Mouse (Mus musculus) c-Kit-positive CD71-negative TER-119-negative erythroid progenitor cells, embryonic 14.5 days (primary cell): ENCODE results near the gene Ap3m1.
A peak's percentile ranks its signal among the peaks of the same experiment; 100 is the strongest.

Experiments used
- DNase-seq: peaks from one replicate; pipeline ENCODE4 v3.0.0-alpha.2; 2013; ENCODE audit warnings: low read depth

Gene Ap3m1

DNA sequence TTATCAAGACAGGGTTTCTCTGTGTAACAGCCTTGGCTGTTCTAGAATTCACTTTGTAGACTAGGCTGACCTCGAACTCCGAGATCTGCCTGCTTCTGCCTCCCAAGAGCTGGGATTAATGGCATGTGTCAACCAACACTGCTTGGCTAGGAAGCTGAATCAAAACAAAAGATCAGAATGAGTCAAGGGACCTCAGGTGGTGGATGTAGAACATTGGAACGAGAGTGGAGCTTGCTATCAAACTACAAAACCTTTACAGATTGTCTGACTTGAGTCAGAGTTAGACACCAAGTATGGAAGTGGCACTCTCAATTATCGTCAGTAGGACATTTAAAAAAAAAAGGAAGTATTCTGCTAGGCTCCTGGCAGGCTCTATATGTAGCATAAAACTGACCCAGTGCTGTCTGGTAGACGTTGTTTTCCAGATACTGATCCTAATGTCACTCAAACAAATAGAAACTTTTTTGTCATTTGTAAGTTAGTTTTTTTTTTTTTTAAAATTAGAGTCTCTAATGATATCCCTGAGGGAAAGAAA, 38.4 kb downstream of the Ap3m1 start:
- DNase-seq = no peak

DNA sequence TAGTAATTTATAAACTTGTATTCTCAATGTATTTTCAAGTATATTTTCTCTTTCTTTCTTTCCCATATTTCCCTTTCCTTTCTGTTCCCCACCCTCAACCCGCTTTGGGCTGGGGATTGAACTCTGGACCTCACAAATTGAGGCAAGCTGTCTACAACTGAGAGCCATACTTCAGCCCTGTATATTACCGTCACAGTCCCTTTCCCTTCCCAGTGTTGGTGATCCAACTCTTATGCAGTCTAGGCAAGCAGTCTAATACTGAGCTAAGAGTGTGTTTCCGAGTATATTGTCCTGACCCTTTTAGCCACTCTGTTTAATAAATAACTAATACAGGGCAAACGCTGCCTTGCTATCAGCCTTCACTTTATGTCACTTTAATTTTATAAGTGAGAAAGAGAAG, 52.7 kb downstream of the Ap3m1 start:
- DNase-seq = no peak

- DNase-seq = no peak
These were observed 54.8 kb downstream of the Ap3m1 start for GRCm38 (mm10) chr14:20997548-20997947.

DNA sequence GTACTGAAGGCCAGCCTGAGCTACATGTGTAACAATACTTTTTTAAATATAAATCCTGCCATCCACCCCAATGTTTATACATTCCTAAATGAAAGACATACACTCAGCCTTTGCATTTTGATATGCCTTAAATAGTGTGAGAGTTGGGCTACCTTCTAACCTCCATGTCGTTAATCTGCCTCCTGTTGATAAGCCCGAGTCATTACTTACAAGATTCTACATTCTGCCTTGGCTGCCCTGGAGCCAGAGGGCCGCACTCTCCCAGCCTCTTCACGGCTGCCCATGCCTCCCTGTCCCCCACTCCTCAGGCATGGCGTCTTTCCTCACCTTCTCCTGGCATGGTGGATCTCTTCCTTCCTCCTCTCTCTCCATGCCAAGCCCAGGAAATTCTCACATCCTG, 55.9 kb downstream of the Ap3m1 start:
- no peak for DNase-seq

DNA sequence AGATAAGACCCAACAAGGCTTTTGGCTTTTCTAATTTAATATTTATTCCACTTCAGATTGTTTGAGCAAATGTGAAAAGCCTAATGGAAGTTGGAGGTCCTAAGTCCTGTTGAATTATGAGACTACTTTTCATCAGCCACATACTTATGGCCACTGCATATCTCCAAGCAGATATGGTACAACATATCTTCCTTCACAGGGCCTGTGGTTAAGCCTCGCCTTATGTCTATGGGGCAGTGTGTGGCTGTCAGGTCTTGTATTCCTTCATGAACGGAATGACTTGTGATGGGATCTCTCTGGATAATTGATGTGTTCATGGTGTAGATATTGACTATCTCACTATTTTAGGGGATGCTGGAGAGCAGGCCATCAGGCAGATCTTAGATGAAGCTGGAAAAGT, 56.8 kb downstream of the Ap3m1 start:
- no peak for DNase-seq

- no peak for DNase-seq
These were observed 57.8 kb downstream of the Ap3m1 start for GRCm38 (mm10) chr14:20994475-20994874.

GRCm38 (mm10) chr14:20993067-20993691, 59.1 kb downstream of the Ap3m1 start:
- DNase-seq = peak; percentile 48

DNA sequence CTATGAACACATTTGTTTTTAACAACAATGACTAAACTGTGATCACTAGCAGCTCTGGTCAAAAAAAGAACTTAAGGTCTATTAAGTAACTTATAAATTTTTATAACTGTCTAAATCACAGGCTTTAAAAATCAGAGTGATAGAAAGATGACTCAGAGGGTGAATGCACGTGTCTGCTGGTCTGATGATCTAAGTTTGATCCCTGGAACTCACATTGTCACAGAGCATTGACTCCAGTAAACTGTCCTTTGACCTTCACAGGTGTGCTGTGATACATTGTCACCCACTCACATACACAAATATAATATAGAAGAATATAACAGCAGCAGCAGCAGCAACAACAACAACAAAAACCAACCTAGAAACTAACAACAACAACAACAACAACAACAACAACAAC, 60.8 kb downstream of the Ap3m1 start:
- DNase-seq = no peak

DNA sequence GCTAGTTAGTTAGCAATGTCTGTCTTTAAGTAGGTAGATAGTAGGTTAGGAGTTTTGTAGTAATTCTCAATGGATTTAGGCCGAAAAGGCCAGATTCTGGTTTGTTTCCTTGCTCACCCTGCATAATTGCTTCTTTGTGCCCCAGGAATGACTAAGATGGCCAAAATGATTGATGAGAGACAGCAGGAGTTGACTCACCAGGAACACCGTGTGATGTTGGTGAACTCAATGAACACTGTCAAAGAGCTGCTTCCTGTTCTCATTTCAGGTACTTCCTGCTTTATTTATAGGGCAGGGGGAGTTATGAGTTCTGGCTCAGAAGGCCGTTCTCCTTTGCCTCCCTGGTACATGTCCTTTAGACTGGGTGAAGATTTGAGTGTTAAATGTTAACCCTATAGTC, 66.8 kb downstream of the Ap3m1 start:
- DNase-seq = no peak

DNA sequence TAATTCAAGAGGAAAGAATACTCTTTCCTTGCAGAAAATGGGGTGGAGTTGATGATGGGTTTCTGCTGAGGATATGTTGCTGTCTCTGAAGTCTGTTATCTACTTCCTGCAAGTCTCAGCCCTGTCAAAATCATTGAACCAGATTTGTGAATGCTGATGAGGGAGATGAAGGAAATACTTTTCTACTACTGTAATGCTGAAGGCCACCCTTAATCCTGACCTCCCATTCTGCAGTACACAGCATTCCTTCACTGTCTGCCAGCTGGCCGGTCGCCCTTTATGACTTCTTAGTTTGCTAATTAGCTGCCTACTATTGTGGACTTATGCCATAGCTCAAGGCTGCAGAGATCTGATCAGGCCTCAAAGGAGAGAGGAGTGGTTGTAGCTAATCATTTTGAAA, 68.5 kb downstream of the Ap3m1 start:
- DNase-seq = no peak
